Mouse (Mus musculus) brain, embryonic 14.5 days (tissue): Measurements from ENCODE around the gene Sytl1.
A peak's percentile ranks its signal among the peaks of the same experiment; 100 is the strongest.

Experiments used
- CTCF ChIP-seq: fragments of 200-500 bp; IDR thresholded peaks from 2 replicates; pipeline ENCODE4 v1.5.1; 2012; ENCODE audit warnings: inconsistent platforms, mild to moderate bottlenecking, moderate library complexity, borderline replicate concordance; ENCODE audit not compliant: insufficient read depth, insufficient read length; ENCODE audit errors: extremely low read depth
- POLR2A ChIP-seq: fragments of 200-500 bp; IDR thresholded peaks from 2 replicates; pipeline ENCODE4 v1.6.1; 2012; ENCODE audit warnings: mild to moderate bottlenecking, inconsistent platforms, borderline replicate concordance; ENCODE audit not compliant: poor library complexity, insufficient read depth, insufficient read length, severe bottlenecking; ENCODE audit errors: extremely low read depth

DNA sequence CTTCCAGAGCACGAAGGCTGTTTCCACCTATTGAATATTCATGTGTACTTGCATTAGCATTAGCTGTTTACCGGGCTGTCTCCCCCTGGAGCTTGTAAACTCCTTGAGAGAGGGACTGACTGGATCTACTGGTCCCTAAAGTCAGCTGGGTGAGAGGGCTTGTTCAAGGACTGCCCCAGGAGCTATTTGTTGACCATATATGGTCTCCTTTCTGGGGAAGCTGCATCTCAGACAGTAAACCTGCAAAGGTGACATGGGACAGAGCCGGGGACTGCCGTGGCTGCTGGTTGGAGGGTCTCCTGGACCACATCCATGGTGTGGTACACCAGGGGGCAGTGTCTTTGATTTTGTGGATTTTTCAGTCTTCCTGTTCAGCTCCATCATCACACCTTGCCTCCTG is 19.7 kb upstream of the Sytl1 start:
- TF ChIP-seq POLR2A: no peak
- peak; percentile 6; the same call in 1 of the 2 replicates for TF ChIP-seq CTCF
